Mouse (Mus musculus) inflammation-experienced regulatory T-cells, adult 6 months (primary cell): ENCODE results near the gene Rdh1. TPM values are rescaled to one million over a fixed set of nuclear protein-coding genes. Genes with fewer than 3 reads are reported as not detected.
"Not testable (repeated sequence)": the region's sequence is repeated elsewhere in the genome, so short reads cannot be mapped to it uniquely, and the experiment has no call there.

ENCODE experiments used
- ATAC-seq: one replicate; pipeline ENCODE4 v1.8.0; 2017
- polyA plus RNA-seq, 3 experiments: library from polyadenylated mRNA; unstranded; fragments of 100-300 nt; shearing (Covaris generic); gene quantifications; one replicate each; pipeline ENCODE4 v1.2.1; 2017

Rdh1 gene
- polyA plus RNA-seq, 3 experiments from 2014 or later = 0.28 TPM; not detected in 1

GRCm38 (mm10) chr10:127750136-127750777, 9.3 kb upstream of the Rdh1 start:
- ATAC-seq = no peak

DNA sequence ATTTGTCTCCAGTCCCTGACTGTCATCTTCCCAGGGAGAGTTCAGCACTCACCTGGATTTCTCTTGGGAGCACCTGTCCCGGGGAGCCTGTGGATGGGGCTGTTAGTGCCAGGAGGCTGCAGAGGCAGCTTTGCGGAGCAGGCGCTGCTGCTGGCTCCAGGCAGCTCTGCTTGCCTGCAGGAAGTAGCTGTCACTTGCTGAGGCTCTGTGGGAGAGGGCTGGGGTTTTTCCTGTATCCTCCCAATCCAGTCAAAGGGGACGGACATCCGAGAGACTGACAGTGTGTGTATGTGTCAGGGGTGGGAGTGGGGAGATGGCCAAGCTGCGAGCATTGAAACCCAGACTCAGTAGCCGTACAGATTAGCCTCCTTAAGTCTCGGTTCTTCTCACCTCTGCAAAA, 8.0 kb upstream of the Rdh1 start, which contains the start of gene Gpr182:
Gene Gpr182, minus strand, starts transcription at position 185 of the 400 bp plus-strand sequence.
- no peak for ATAC-seq

DNA sequence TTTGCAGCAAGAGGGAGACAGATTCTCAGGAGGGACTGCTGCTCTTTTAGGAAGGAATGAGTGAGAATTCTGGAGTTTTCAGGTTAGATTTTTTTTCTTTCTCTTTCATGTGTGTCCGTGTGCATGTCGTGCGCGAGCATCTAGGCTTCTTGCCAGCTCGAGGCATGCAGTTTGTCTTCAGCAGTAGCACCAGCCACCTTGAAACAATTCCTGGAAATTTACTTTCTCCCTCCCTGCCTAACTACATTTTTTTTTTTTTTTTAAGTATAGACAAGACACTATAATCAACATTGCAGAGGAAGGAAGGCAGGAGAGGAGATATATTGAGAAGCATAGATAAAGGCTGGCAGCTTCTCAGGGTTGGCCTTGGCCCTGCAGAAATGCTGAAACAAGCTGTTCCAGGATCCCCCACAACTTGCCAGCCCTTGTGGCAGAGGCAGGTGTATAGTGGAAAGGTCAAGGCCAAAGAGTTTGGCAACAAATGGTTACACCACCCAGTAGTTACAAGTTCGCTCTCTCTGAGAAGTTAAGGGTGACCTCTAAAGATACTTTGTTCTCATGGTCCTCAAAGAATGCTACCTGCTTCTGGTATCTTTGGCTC, 4.9 kb upstream of the Rdh1 start:
- ATAC-seq = no peak

GRCm38 (mm10) chr10:127755246-127755645, 4.3 kb upstream of the Rdh1 start:
- ATAC-seq = no peak

GRCm38 (mm10) chr10:127755770-127756468, 3.6 kb upstream of the Rdh1 start:
- ATAC-seq = no peak

DNA sequence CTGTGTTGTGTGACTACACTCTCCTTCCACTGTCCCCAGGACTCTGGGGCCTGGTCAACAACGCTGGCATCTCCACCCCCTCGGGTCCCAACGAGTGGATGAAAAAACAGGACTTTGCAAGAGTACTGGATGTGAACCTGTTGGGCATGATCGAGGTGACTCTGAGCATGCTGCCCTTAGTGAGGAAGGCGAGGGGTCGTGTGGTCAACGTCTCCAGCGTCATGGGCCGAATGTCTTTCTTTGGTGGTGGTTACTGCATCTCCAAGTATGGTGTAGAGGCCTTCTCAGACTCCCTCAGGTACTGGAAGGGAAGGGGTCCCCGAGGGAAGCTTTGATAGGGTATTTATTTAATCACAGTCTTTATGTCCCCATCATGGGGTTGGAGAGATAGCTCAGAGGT, 3.4 kb downstream of the Rdh1 start:
- ATAC-seq = not testable (repeated sequence)

- no peak for ATAC-seq
Observed at GRCm38 (mm10) chr10:127763914-127764680, 4.6 kb downstream of the Rdh1 start.

DNA sequence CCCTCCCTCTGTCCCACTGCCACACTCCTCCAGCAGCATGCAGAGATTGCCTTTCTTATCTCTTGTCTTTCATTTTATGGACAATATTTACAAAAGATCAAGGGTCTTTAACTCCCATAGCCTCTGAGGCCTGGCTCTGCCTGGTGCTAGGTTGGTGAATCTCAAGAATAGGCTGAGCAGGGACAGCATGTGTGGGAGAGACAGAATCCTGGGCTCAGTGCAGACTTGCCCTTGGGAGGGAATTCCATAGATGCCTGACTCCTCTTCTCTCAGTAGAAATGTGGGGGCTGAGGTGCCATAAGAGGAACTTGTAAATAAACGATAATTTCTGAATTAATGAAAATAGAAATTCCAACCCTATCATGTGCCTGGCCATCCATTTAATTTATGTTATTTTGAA, 7.0 kb downstream of the Rdh1 start:
- no peak for ATAC-seq

DNA sequence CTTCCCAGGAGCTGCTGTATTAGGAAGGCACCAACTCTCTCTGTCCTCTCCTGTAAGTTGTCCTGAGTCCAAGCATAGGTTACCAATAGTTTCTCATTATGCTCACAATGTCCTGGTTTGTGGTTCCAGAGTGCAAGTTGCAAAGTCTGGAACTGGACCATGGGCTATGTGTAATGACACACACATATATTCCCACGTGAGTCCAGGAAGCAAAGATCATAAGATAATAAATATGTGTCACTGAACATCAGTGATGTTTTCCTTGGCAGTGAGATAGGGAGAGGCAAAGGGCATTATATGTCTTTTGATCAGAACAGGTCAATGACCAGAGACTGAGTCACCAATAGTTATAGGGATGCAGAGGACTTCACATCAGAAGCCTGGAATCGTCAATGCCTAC, 16.5 kb downstream of the Rdh1 start, which contains the start of gene Rdh9:
Gene Rdh9, plus strand, starts transcription at position 376 of the 400 bp plus-strand sequence.
- ATAC-seq = no peak

DNA sequence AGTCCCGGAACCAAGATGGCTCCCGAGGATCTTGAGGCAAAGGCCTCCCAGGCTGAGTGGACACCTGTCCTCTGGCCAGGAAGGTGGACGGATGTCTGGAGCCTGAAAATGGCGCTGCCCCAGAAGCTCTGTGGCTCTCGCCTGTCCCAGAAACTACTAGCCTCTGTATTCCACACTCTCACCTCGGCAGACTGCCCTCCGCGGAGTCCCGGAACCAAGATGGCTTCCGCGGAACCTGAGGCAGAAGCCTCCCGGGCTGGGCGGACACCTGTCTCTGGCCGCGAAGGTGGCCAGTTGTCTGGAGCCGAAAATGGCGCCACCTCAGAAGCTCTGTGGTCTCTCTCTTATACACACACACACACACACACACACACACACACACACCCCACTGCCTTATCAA, 22.8 kb downstream of the Rdh1 start:
- not testable (repeated sequence) for ATAC-seq

DNA sequence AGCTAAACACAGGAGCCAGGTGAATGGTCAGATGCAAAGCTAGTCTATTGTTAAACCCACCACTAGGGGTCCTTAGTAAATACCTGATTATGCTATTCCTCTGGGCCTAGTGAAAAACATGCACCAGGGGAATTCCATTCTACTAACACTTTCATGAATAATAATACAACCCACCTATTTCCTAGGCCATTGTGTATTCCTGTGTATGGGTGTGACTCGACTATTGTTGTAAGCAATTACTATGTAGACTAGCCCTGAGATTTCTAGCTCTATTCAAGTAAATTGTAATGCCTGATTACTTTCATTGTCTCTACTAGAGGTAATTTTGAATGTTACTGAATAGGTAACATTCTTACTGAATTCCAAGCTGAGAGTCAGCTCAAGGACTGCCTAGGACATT, 25.9 kb downstream of the Rdh1 start:
- ATAC-seq = not testable (repeated sequence)

GRCm38 (mm10) chr10:127799295-127799694, 39.8 kb downstream of the Rdh1 start:
- ATAC-seq = no peak

DNA sequence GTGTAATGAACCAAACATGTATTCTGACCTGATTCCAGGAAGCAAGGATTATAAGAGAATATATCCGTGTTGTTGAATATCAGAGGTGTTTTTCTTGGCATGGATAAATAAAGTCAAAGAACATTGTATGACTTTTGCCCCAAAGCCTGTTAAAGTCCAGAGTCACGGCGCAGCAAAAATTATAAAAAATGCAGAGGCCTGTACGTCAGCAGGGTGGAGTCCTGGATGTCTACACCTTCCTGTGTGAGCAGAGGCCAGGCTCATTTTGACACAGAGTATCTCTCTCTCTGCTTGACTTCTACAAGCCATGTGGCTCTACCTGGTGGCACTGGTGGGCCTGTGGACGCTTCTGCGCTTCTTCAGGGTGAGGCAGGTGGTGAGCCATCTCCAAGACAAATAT, 41.4 kb downstream of the Rdh1 start, which contains the start of gene Rdh16:
Gene Rdh16, plus strand, starts transcription at position 262 of the 400 bp plus-strand sequence.
- ATAC-seq = no peak

DNA sequence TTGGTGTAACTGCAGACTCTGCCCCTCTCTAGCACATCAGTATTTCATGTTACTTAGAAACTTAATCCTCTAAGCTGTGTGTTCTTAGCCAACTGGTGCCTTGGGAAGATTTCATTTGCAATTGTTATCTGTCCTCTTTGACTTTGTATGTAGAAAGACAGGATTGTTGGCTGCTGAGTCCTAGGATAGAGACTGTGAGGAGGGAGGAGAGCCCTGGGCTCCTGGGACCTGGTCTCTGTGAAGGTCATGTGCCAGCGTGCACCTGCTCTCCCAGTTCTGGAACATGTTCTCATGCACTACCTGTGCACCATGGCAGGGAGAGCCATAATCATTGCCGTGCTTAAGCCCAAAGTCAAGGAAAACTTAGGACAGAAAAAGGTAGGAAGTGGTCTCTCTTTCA, 42.1 kb downstream of the Rdh1 start:
- ATAC-seq = no peak

- ATAC-seq = no peak
Observed at GRCm38 (mm10) chr10:127802236-127802635, 42.7 kb downstream of the Rdh1 start.

GRCm38 (mm10) chr10:127804416-127804815, 44.9 kb downstream of the Rdh1 start:
- no peak for ATAC-seq

- no peak for ATAC-seq
Observed at GRCm38 (mm10) chr10:127815888-127816287, 56.4 kb downstream of the Rdh1 start.

DNA sequence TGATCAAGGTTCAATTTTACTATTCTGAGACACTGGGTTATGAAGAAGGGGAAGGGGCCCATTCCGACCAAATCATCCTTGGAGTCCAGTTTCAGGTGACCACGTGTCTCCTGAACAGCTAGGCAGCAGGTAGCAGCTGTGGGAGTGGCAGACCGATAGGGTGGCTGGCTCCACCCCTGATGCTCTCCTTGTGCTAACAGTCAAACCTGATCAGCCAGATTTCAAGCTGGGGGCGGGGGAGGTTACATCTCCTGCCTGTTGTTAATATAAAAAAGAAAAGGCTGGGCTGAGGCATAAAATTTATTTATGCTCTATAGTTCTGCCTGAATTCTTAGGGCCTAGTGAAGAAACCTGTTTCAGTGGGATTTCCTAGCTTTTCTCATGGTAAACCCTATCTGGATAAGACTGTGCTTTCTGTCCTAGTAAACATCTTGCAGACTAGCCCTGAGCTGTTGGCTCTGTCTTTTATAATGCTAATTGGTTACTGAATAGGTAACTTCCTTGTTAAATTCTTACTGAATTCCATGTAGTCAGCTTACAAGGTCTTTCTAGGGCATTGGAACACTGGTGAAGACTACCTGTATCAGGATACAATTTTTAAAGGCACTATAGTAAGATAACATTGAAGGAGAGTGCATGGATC, 57.9 kb downstream of the Rdh1 start:
- ATAC-seq = not testable (repeated sequence)
